Mouse (Mus musculus): ENCODE measurements at regions not wholly inside any gene's neighbourhood (a gene's known extent, or its start where the extent isn't known, plus 50 kb on each side); places are given as distances from the start of the nearest gene placed in this dataset.
"Not testable (repeated sequence)": the region's sequence is repeated elsewhere in the genome, so short reads cannot be mapped to it uniquely, and the experiment has no call there.

DNA sequence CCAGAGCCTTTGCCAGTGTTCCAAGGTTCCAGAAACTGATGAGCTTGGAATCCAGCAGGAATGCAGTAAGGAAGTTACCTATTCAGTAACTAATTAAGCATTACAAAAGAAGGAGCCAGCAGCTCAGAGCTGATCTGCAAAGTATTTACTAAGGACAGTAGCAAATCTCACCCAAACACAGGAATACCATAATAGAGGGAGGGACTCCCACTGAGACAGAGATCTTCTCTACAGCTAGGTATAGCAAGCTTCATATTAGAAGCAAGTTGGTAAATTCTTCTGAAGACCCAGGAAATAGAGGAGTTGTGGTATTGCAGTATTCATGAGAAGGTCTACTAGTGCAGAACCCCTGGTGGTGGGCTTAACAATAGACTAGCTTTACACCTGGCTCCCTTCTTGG is 593.9 kb upstream of the Adam24 start:
- TF ChIP-seq CTCF (IDR thresholded peaks at IDR 0.05; ENCODE audit: borderline replicate concordance, extremely low read depth, insufficient read depth, insufficient read length); POLR2A (IDR thresholded peaks at IDR 0.05; ENCODE audit: borderline replicate concordance, extremely low read depth, insufficient read depth, insufficient read length, poor library complexity, severe bottlenecking): not testable (repeated sequence)

All from brain, embryonic 14.5 days (tissue).